Mouse (Mus musculus) cerebral cortex, adult 2 months (tissue): ENCODE measurements around the gene Myo10.

Experiments used
- WGBS: fragments of 180-500 bp; shearing (Covaris S2); methylation state at CpG from one replicate; pipeline ENCODE4 v1.1.7; 2018; 5-methylcytosine and 5-hydroxymethylcytosine counted together

Myo10 gene

DNA sequence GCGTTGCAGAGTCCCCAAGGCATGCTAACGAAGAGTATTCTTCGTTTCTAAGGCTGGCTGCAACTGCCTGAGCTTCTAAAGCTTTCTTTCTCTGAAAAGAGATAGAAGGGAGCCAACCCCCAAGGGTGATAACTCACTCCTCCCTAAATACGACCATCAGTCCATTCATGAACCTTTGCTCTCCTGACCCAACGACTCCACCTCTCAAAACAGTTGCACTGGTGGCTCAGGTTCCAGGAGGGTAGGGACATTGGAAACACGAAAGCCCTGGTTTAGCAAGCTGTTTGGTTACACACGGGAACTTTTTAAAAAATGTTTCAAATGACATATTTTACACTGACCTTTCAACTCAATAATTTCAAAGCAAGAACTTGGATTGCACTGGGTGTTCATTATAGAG lies 29.5 kb downstream of the Myo10 start:
- 83% methylated on average over 7 of the region's 7 CpGs for WGBS

DNA sequence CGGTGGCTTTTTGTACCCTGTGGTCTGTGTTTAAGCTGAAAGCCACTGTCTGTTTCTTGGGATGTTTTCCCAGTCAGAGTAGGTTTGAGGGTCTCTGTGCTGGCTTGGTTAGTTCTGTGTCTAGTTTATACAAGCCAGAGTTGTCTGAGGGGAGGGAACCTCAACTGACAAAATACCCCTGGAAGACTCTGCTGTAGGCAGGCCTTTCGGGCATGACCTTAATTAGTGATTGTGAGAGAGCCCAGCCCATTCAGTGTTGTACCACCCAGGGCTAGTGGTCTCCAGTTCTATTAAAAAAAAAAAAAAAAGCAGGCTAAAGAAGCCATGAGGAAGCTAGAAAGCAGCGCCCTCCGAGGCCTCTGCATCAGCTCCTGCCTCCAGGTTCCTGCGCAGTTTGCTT lies 30.0 kb downstream of the Myo10 start:
- 76% methylated on average over 5 of the region's 5 CpGs for WGBS

DNA sequence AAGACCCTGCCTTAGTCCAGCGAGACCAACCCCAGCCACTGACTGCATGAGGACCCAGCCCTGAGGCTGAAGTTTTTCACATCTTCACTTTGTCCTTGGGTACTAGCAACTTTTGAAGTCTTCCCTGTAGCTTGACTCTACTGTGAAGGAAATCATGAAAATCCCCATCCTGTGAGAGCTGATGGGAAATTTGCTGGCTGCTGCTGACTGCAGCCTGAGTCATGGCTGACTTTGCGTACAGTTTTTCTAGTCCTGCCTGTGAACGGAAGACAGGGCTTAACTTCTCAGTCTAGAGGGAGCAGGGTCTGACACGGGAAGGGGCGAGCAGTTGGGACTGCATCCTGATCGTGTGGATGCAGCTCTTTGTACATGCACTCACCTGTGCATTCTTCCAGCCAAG lies 30.6 kb downstream of the Myo10 start:
- WGBS: 79% methylated on average over 6 of the region's 6 CpGs

DNA sequence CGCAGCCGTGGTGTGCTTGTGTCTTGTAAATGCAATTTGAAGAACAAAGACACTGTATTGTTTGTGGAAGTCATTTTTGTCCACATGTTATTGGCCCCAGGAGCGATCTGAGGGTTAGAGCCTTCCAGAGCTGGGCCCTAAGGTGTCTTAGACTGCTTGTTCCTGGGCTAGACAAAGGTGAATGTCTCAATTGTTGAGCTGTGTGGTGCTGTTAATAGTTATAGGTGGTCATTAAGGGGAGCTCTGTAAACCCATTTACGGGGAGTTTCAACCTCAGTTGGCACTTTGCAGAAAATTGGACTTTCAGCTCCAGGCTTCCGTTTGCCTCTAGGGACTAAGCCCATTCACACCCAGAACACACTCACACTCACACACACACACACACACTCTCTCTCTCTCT lies 31.4 kb downstream of the Myo10 start:
- 79% methylated on average over 5 of the region's 5 CpGs for WGBS

DNA sequence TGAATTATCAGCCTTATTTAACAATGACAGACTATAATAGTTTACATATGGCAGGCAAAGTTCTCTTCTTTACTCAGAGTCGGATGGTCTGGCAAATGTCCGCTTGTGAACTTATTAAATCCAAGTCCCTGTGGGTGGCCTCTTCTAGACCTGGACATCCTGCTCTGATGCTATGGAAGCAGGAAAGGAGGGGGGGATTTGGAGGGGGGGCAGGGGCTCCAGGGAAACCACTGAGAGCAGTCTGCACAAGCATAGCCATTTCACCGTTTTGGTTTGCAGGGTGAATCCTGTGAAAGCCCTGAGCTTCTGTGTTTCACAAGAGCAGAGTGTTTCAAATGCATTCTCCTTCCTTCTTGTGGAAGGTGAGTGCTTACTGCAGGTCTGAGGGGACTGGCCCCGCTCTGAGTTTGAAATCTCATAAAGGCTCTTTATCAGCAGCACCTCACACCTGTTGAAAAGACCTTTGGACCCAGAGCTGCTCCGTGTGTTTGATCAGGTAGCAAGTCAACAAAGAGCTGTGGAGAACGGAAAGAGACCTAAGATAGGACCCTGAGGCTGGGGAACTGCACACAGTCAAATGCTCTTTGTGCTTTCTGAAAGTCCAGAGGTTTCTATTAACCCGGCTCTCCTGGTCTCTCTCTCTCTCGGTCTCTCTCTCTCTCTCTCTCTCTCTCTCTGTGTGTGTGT lies 40.7 kb downstream of the Myo10 start:
- WGBS: 71% methylated on average over 8 of the region's 8 CpGs

DNA sequence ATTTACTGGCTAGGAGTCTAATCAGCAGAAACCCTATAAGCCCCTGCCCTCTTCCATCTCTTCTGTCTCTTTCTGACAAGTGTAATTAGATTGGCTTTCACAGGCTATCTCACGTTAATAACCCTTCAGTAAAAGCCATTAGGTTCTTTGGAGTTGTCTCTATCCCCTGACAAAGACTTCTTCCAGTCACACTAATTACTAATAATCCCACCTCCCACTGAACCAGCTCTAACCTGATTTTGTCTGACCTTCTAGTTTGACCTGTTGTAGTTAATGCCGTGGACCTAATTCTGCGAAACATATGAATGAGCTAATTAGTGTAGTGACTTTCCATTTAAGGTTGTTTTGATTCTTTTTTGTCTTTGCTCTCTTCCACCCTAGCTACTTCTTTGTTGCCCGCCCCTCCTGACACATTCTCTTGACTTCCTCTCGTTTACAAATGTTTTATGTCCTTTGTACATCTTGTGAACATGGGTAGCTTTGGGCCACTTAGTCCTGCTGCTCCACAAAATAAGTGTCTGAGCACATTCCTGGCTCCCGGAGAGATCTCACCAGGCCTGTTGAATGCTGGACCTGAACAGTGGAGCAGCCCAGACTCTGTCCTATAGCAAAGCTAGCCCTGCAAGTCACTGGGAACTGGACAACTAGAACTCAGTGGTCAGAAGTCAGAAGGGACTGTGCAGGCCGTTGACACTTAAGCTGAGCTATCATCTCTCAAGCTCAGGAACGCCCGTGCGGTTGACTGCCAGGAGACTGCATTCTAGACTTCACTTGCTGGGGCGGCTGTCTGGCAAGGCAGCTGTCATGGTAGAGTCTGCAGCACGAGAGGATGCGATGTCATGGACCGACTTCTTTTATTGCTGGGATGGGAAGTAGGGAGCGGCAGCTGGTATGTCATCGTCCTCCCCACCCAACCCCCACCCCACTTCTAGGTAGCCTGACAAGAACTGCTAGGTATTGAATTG lies 47.2 kb downstream of the Myo10 start:
- 58% methylated on average over 16 of the region's 16 CpGs for WGBS

DNA sequence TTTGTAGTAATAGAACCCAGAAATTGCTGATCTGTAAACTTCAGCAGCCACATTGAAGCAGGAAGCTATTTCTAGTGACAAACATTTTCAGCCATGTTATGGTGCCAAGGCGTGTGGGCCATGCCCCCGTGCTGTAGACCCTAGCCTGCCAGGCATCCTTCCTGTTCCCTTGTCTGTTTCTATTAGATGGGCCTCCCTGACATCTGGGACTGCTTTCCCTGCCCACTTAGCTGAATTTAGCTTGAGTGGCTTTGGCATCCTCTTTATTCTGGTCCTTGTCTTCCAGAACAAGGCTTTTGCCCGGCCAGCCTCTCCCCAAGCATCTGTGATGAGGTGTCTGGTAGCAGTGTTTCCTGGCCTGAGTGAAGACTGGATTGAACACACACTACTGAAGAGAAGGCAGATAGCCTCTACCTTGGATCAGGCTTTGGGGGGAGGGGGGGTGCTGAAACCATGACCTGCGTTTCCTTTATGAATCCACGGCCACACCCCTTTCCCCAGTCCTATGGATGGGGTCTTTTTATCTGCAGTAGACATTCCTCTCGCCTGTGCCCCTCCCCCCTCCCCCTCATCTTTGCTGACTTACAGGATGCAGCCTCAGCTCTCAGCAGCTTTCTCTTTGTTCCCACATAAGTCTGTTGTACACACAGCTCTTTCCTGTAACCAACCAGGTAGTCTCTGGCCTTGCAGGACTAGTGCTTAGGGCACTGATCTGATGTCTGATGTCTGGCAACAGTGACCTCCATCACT lies 51.1 kb downstream of the Myo10 start:
- 50% methylated on average over 6 of the region's 6 CpGs for WGBS

DNA sequence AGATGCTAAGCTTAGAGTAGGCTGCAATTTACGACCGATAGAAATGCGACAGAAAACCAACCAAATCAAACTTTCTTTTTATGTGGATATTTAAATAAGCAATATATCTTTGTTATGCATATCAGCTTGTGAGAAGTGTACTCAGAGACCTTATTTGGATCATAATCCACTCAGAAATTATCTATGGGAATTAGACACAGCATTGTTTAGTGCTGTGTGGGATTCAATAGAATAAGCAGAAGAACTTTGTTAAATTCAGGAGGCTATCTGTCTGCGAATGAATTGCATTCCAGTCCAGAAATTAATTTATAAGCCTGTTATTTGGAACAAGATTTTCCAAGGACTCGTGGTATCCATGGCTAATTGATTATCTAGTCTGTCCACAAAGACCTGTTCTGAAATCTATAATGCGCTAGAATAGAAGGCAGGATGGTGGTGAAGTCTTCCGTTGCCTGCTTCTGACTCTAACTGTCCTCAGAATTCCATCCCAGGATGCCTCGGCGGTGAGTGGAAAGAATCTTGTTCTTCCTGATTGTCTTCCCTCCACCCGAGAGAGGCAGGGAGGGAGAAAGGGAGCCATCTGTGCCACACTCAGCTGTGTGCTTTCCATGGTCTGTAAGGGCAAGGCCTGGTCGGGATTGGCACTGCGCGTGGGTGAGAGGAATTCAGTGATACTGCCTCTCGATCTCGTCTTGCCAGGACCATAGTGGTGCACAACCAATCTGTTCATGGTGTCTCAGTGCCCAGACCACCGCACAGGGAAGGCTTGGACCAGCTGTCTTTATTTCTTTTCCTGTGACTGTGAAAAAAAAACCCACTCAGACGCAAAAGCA lies 52.0 kb downstream of the Myo10 start:
- WGBS: 69% methylated on average over 17 of the region's 17 CpGs

DNA sequence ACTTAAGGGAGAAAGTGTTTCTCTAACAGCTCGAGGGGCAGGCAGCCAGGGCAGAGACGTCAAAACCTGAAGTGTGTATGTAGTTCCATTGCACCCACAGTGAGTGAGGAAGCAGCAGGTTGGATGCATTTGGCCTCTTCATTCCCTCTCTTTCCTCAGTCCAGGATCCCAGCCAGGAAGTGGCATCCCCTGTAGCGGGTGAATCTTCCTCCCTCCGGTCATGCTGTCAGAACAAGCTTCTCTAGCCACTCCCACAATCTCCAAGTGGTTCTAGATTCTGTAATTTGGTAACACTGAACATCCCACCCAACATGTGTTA lies 52.6 kb downstream of the Myo10 start:
- 61% methylated on average over 4 of the region's 4 CpGs for WGBS

DNA sequence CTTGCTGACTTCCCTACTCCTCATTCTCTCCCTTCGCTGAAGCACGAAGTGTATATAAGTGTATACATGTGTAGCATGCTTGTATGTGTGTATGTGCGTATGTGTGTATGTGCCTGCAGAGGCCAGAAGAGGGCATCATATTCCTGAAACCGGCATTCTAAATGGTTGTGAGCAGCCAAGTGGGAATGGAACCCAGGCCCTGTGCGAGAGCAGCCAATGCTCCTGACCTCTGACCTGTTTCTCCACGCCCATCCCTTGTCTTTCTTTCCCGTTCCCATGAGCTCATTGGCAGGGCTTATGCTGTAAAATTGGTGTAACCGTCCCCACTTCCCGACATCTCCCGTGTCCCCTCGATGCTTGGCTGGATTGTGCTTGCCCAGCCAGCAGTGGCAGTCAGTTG lies 53.0 kb downstream of the Myo10 start:
- WGBS: 88% methylated on average over 11 of the region's 11 CpGs

DNA sequence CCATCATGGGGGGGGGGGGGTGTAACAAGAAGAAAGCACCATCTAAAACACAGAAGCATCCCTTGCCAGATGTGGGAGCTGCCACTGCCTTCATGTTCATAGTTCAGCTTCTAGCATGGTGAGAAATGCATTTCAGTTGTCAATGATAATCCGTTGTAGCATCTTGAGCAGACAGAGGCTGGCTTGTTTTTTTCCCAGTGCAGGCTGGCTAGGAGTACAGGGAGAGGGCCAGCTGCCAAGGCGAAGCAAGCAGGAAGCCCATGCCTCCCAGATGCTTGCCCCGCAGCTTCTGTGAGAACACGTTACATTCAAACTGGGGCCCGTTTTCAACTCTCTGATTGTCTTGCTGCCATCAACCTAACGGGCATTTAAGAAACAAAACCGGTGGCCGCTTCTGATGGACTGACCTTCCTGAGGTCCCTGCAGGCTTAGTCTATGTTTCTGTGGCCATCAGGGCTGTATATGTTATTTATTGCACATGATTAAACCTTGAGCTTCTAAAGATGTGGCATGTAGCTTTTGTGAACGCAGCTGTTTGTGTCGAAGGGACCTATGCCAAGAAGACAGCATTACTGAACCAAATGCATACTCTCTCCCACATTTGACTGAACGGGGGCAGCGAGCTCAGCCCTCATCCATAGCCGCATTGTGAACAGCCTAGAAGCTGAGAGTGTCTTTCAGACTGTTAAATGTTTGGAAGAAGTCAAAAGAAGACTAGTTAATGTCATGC lies 53.9 kb downstream of the Myo10 start:
- WGBS: 28% methylated on average over 13 of the region's 13 CpGs

DNA sequence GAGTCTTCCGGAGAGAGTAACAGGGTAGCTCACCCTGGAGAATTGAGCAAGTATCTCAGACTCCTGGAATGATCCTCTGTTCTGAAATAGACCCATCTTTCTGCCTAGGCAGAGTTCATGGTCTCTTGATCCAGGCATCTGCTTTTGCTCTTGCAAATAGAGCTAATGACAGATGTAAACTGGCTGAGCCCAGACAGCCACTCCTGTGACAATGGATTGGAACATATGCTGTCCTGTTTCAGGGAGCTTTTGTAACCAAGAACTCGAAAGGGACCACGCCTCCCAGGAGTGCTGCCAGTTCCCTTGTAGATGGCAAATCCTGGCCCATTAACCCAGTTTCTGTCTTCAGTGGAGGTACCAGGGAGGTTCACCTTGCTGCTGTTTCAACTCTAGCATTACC lies 56.8 kb downstream of the Myo10 start:
- 70% methylated on average over 3 of the region's 3 CpGs for WGBS

DNA sequence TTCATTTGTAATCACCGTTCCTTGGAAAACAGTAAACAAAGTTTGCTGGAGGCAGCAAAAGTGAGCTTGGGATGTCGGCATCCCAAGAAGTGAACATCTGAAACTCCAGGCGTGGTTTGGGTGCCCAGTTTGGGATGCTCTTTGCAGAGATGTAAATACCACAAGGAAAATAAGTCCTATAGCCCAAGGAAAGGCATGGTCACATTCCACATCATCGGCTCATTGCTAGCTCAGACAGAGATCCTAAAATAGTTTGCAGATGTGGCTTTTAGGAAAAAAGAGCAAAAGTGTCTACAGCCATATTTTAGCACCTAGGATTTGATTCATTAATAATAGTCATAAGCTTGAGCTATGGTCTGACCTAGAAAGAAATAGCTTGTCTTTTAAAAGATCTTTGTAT lies 57.3 kb downstream of the Myo10 start:
- WGBS: 77% methylated on average over 4 of the region's 4 CpGs

DNA sequence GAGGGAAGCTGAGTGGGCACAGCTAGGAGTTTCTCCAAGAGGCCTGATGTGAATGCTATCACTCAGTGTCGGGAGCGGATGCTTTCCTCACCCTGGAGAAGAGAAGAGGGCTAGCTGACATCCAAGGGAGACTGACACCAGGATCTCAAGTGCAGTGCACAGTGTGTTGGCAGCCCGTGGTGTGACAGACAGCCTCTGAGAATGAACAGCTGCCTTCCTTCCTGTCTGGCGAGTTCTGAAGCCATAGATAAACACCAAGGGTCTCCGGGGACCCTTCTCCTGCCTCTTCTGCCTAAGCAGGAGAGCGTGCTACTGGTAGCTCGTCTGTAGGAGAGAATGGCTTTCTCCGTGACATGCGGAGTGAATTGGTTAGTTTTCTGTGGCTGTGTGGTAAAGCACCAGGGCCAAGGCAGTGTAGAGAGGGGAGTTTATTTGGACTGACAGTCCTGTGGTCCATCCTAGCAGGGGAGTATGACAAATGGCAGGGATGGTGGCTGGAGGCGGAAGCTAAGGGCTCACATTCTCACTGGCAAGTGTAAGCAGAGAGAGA lies 58.0 kb downstream of the Myo10 start:
- 65% methylated on average over 10 of the region's 10 CpGs for WGBS

DNA sequence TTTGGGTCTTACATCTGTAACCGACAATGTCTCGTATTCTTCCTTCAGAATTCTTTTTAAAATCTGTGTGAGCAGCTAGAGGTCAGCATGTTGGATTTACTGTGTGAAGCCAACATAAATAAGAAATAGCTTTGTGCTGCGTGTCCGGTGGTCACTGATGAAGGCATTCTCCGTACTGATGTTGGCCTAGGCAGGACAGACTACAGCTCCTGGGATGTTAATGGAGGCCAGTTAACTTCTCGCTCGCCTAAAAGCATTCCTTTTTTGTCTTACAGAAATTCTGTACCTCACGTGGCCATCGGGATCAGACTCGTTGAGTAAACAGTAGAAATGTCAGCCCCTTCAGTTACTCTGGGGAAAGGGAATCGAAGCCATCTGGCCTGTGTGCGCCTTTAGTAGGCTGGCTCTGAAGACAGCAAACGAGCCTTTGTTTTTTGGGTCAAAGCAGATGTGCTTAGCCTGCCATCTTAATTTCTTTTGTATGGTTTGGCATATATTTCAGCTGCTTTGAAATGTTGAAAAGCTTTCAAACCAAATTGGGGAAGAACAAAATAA lies 60.7 kb downstream of the Myo10 start:
- 67% methylated on average over 13 of the region's 13 CpGs for WGBS

DNA sequence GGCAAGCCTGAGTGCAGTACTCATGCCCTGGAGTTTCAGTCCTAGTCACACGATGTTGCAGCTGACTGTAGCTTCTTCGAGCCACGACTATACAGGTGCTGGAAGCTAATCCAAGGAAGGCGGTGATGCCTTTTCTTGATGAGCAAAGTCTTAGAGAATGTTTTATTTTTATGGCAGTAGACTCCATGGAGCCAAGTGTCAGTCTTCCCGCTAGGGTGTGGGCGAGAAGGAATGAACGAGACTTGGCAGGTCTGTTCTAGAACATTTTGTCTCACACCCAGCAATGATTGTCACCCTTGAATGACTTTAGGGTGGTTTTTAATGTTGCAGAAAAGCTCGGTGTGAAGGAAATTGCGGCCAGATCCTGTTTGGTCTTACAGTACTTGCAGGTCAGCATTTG lies 62.9 kb downstream of the Myo10 start:
- WGBS: 60% methylated on average over 9 of the region's 9 CpGs

DNA sequence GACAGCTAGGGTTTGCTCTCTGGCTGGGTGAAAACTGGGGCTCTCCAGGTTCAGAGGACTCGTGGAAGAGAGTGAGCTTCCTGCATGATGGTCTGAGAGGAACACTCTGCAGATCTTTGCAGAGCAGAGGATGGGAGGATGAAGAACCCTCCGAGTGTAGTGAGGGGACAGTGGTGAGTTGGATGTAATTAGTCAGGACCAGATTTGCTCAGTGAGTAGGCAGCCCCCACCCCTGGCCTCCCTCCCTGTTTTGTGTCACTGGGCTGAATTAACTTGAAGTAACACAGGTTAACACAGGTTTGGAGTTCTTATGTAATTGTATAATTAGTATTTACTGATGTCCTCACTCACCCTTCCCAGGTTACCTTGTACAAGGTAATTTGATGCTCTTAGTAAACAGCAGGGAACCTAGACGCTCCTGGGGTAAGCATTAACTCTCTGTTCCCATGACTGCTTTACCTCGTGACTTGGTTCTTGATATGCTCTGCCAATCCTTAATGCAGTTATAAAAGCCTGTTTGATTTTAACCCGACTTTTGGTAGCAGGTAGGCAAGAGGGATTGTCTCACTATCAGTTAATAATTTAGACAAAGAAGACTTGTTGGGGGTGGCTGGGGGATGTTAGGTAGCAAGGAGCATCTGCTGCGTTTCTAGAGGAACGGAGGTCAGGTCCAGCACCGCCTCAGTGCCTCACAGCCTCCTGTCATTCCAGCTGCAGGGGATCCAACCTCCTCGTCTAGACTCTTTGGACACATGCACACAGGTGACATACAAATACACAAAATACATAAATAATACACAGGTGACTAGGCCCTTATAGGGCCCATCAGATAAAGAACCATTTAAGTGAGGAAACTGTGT lies 66.3 kb downstream of the Myo10 start:
- 81% methylated on average over 9 of the region's 9 CpGs for WGBS

DNA sequence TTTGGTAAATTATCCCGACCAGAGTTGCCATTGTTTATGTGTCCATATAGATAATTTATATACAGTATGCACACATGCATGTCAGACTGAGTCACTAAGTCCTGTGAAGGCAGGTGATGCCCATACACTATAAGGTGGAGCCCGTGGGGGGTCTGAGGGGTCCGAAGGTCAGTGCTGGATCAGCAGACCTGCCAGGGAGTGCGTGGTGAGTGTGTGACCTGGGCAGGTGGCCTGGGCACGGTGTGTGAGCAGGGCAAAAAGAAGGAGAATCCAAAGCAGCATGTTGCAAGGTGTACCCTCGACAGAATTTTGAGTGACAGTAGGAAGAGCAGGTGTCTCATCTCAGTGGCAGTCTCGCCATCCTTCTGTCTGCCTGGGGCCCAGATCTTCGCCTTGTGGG lies 67.2 kb downstream of the Myo10 start:
- 89% methylated on average over 8 of the region's 8 CpGs for WGBS

DNA sequence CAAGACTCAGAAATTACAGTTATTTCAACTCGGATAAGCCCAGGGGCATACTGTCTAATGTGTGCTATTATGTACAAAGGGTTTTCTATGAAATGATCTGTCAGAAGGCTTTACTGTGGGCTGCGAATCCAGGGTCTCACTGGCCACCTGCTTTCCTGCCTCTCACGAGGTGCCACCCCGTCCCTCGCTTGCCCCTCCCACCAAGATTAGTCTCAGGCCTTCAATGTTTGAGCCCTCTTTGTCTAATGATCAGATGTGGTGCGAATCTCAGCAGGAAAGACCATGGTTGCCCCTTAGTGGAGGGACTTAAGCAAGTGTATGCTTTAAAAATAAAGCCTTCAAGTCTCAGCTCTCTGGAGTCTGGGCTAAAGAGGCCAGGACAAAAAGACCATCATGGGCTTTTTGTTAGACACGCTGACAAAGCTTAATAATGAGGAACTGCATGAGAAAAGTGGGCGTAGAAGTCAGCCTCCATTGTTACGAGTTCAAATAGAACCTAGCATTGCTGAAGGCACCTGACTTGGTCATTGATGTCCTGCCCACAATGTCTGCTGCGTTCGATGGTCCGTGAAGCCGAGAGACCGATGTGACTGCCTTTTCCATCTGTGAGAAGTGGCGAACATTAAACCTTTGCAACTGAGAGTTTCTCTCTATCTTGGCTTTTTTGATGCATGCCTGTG lies 67.9 kb downstream of the Myo10 start:
- 62% methylated on average over 15 of the region's 15 CpGs for WGBS
